Mouse (Mus musculus) forebrain, embryonic 10.5 days (tissue): Measurements from ENCODE around the gene Wasf2. TPM values are rescaled to one million over a fixed set of nuclear protein-coding genes. Genes with fewer than 3 reads are reported as not detected.

ENCODE experiments used
- DNase-seq: peaks from one replicate; pipeline ENCODE4 v3.0.0-alpha.2; 2017; ENCODE audit warnings: low spot score; ENCODE audit errors: extremely low spot score
- H3K27ac ChIP-seq: fragments of 300-500 bp; sonication (generic); 2 replicates; pipeline ENCODE4 v1.5.1; 2016; ENCODE audit warnings: mild to moderate bottlenecking
- H3K27me3 ChIP-seq: fragments of 300-500 bp; sonication (generic); 2 replicates; pipeline ENCODE4 v1.6.1; 2016; ENCODE audit warnings: mild to moderate bottlenecking; ENCODE audit not compliant: poor library complexity, severe bottlenecking
- H3K36me3 ChIP-seq: fragments of 300-500 bp; sonication (generic); replicated peaks from 2 replicates; pipeline ENCODE4 v1.6.1; 2016; ENCODE audit warnings: mild to moderate bottlenecking, moderate library complexity
- H3K4me1 ChIP-seq: fragments of 300-500 bp; sonication (generic); 2 replicates; pipeline ENCODE4 v1.6.1; 2016
- H3K4me3 ChIP-seq: fragments of 300-500 bp; sonication (generic); 2 replicates; pipeline ENCODE4 v1.5.1; 2016; ENCODE audit warnings: mild to moderate bottlenecking, moderate library complexity
- H3K9me3 ChIP-seq: fragments of 300-500 bp; sonication (generic); 2 replicates; pipeline ENCODE4 v1.6.1; 2016; ENCODE audit warnings: mild to moderate bottlenecking, moderate library complexity
- WGBS: fragments of 180-500 bp; shearing (Covaris S2); methylation state at CpG from one replicate; pipeline ENCODE4 v1.1.7; 2016; 5-methylcytosine and 5-hydroxymethylcytosine counted together
- polyA plus RNA-seq: library from polyadenylated mRNA; unstranded; fragments of >200 nt; fragmentation: Nextera tagmentation; extraction: Ambion mirVana; gene quantifications from 2 replicates; pipeline ENCODE4 v1.2.1, GENCODE M21; 2016

Wasf2 gene
- polyA plus RNA-seq, 1 experiment from 2014 or later: 47.4 TPM

GRCm38 (mm10) chr4:133119579-133119978, 10.7 kb upstream of the Wasf2 start:
- no peaks in the 10 kb centered on the region for H3K36me3 ChIP-seq
- H3K27ac ChIP-seq: no peak overlapping the region
- WGBS: 90% methylated on average over 6 of the region's 6 CpGs
- peaks cover 53% of the 10 kb centered on the region for H3K4me1 ChIP-seq
- H3K4me3 ChIP-seq: no peak overlapping the region
- no peak for DNase-seq
- H3K9me3 ChIP-seq: 0 out of 2 replicates have a peak, but pooled peaks cover 4% of the 10 kb centered on the region
- no peaks in the 10 kb centered on the region for H3K27me3 ChIP-seq

GRCm38 (mm10) chr4:133120833-133121321, 9.4 kb upstream of the Wasf2 start:
- Histone ChIP-seq H3K36me3 (no peaks in the 10 kb centered on the region), H3K27ac (peak overlapping the region; percentile 78), H3K9me3 (0 out of 2 replicates have a peak, but pooled peaks cover 4% of the 10 kb centered on the region), H3K4me3 (peak overlapping the region; percentile 20; the same call in 1 of the 2 replicates), H3K27me3 (no peaks in the 10 kb centered on the region), H3K4me1 (peaks cover 50% of the 10 kb centered on the region)
- no peak for DNase-seq
- WGBS: 9% methylated on average over 11 of the region's 11 CpGs

- 57% methylated on average over 1 of the region's 1 CpGs for WGBS
- Histone ChIP-seq H3K4me3 (no peak overlapping the region), H3K27ac (peak overlapping the region; percentile 78)
Measured at GRCm38 (mm10) chr4:133121416-133121815, 8.9 kb upstream of the Wasf2 start.

GRCm38 (mm10) chr4:133121974-133122637, 8.2 kb upstream of the Wasf2 start:
- H3K4me3 ChIP-seq: no peak overlapping the region
- H3K36me3 ChIP-seq: no peaks in the 10 kb centered on the region
- H3K27ac ChIP-seq: no peak overlapping the region
- WGBS: 59% methylated on average over 5 of the region's 5 CpGs
- no peaks in the 10 kb centered on the region for H3K27me3 ChIP-seq
- no peak for DNase-seq
- 0 out of 2 replicates have a peak, but pooled peaks cover 4% of the 10 kb centered on the region for H3K9me3 ChIP-seq
- H3K4me1 ChIP-seq: peaks cover 38% of the 10 kb centered on the region

More at GRCm38 (mm10) chr4:133121416-133121815, 8.9 kb upstream of the Wasf2 start:
- H3K27me3 ChIP-seq: no peaks in the 10 kb centered on the region
- no peaks in the 10 kb centered on the region for H3K36me3 ChIP-seq
- H3K9me3 ChIP-seq: 0 out of 2 replicates have a peak, but pooled peaks cover 4% of the 10 kb centered on the region
- no peak for DNase-seq
- H3K4me1 ChIP-seq: peaks cover 45% of the 10 kb centered on the region

- Histone ChIP-seq H3K4me3 (no peak overlapping the region), H3K36me3 (no peaks in the 10 kb centered on the region), H3K27me3 (no peaks in the 10 kb centered on the region), H3K9me3 (0 out of 2 replicates have a peak, but pooled peaks cover 4% of the 10 kb centered on the region), H3K27ac (no peak overlapping the region), H3K4me1 (peaks cover 26% of the 10 kb centered on the region)
- no peak for DNase-seq
- WGBS: 86% methylated on average over 3 of the region's 3 CpGs
Measured at GRCm38 (mm10) chr4:133127079-133127478, 3.2 kb upstream of the Wasf2 start.

- H3K4me3 ChIP-seq: no peak overlapping the region
- WGBS: 85% methylated on average over 4 of the region's 4 CpGs
- 0 out of 2 replicates have a peak, but pooled peaks cover 4% of the 10 kb centered on the region for H3K9me3 ChIP-seq
- no peak for DNase-seq
- peaks cover 30% of the 10 kb centered on the region for H3K4me1 ChIP-seq
- H3K36me3 ChIP-seq: no peaks in the 10 kb centered on the region
- H3K27ac ChIP-seq: no peak overlapping the region
- H3K27me3 ChIP-seq: no peaks in the 10 kb centered on the region
Measured at GRCm38 (mm10) chr4:133127894-133128293, 2.4 kb upstream of the Wasf2 start.

- DNase-seq: no peak
- Histone ChIP-seq H3K4me3 (peak overlapping the region; percentile 69), H3K36me3 (peaks cover 9% of the 10 kb centered on the region), H3K9me3 (peaks cover 3% of the 10 kb centered on the region; the same call in 1 of the 2 replicates), H3K27me3 (no peaks in the 10 kb centered on the region), H3K27ac (peak overlapping the region; percentile 90), H3K4me1 (peaks cover 30% of the 10 kb centered on the region)
- 42% methylated on average over 11 of the region's 11 CpGs for WGBS
Measured at GRCm38 (mm10) chr4:133129391-133129790, 914 bp upstream of the Wasf2 start.

- H3K4me1 ChIP-seq: peaks cover 30% of the 10 kb centered on the region
- H3K9me3 ChIP-seq: peaks cover 3% of the 10 kb centered on the region; the same call in 1 of the 2 replicates
- DNase-seq: peak; percentile 26
- H3K4me3 ChIP-seq: peak overlapping the region; percentile 69
- peaks cover 17% of the 10 kb centered on the region for H3K36me3 ChIP-seq
- H3K27ac ChIP-seq: peak overlapping the region; percentile 90
- no peaks in the 10 kb centered on the region for H3K27me3 ChIP-seq
- WGBS: 6% methylated on average over 17 of the region's 17 CpGs
Measured at GRCm38 (mm10) chr4:133130890-133131741, 811 bp downstream of the Wasf2 start.

GRCm38 (mm10) chr4:133132027-133132426, 1.7 kb downstream of the Wasf2 start:
- 37% methylated on average over 6 of the region's 6 CpGs for WGBS
- Histone ChIP-seq H3K27me3 (no peaks in the 10 kb centered on the region), H3K4me1 (peaks cover 30% of the 10 kb centered on the region), H3K9me3 (peaks cover 3% of the 10 kb centered on the region; the same call in 1 of the 2 replicates), H3K27ac (peak overlapping the region; percentile 90), H3K36me3 (peaks cover 17% of the 10 kb centered on the region), H3K4me3 (peak overlapping the region; percentile 69)
- no peak for DNase-seq

- 69% methylated on average over 1 of the region's 1 CpGs for WGBS
- Histone ChIP-seq H3K9me3 (peaks cover 6% of the 10 kb centered on the region; the same call in 1 of the 2 replicates), H3K4me1 (peaks cover 8% of the 10 kb centered on the region), H3K27me3 (no peaks in the 10 kb centered on the region), H3K27ac (no peak overlapping the region), H3K36me3 (peaks cover 44% of the 10 kb centered on the region), H3K4me3 (no peak overlapping the region)
- DNase-seq: no peak
Measured at GRCm38 (mm10) chr4:133136946-133137345, 6.6 kb downstream of the Wasf2 start.

- DNase-seq: no peak
- H3K27me3 ChIP-seq: no peaks in the 10 kb centered on the region
- no peaks in the 10 kb centered on the region for H3K4me1 ChIP-seq
- H3K9me3 ChIP-seq: peaks cover 5% of the 10 kb centered on the region; the same call in 1 of the 2 replicates
- H3K27ac ChIP-seq: no peak overlapping the region
- peaks cover 39% of the 10 kb centered on the region for H3K36me3 ChIP-seq
- WGBS: 92% methylated on average over 4 of the region's 4 CpGs
- H3K4me3 ChIP-seq: no peak overlapping the region
Measured at GRCm38 (mm10) chr4:133138971-133139370, 8.7 kb downstream of the Wasf2 start.

- WGBS: 92% methylated on average over 5 of the region's 5 CpGs
- no peaks in the 10 kb centered on the region for H3K27me3 ChIP-seq
Measured at GRCm38 (mm10) chr4:133155006-133155405, 24.7 kb downstream of the Wasf2 start.

More at GRCm38 (mm10) chr4:133155006-133155405, 24.7 kb downstream of the Wasf2 start:
- DNase-seq: no peak
- H3K4me3 ChIP-seq: no peak overlapping the region
- no peaks in the 10 kb centered on the region for H3K9me3 ChIP-seq
- no peak overlapping the region for H3K27ac ChIP-seq
- H3K36me3 ChIP-seq: peaks cover 13% of the 10 kb centered on the region; the same call in 1 of the 2 replicates
- H3K4me1 ChIP-seq: peaks cover 25% of the 10 kb centered on the region
